Mouse (Mus musculus) Muller cell, postnatal 12 days (primary cell): ENCODE results near the gene Slco3a1.

Experiments used
- DNase-seq: peaks from one replicate; pipeline ENCODE4 v3.0.0-alpha.2; 2015; ENCODE audit errors: inconsistent ontology term

The Slco3a1 gene

GRCm38 (mm10) chr7:74487727-74488126 is 66.9 kb downstream of the Slco3a1 start:
- DNase-seq: no peak

- no peak for DNase-seq
These were observed 68.5 kb downstream of the Slco3a1 start for GRCm38 (mm10) chr7:74486083-74486482.

DNA sequence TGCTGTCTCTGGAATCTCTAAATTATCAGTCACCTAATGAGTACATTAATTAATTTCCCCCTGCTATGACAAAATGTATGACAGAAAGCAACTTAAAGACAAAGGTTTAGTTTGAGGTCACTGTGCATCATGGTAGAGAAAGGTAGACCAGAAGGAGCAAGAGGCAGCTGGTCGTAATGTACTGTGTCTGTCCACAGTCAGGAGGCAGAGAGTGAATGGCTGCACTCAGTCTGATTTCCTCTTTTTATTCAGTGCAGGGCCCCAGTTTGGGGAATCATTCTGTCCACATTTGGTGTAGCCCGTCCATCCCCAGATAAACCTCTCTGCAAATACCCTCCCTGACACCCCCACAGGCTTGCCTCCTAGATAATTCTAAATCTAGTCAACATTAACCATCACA is 68.9 kb downstream of the Slco3a1 start:
- DNase-seq: no peak

DNA sequence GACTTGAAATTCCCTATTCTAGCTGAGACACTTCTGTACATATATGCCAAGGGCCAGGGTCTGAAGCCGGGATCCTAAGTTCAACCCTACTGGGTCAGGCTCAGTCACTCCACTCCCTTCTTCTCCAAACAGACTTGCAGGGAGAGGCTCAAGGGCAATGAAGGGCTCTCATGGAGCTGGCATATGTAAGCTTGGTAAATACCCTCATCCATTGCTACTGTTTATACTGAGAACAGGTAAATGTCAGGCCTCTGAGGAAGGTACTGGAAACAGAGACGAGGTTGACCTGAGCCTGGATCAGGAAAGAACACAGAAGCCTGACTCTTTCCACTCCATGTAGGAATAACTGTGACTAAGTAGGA is 70.6 kb downstream of the Slco3a1 start:
- no peak for DNase-seq

DNA sequence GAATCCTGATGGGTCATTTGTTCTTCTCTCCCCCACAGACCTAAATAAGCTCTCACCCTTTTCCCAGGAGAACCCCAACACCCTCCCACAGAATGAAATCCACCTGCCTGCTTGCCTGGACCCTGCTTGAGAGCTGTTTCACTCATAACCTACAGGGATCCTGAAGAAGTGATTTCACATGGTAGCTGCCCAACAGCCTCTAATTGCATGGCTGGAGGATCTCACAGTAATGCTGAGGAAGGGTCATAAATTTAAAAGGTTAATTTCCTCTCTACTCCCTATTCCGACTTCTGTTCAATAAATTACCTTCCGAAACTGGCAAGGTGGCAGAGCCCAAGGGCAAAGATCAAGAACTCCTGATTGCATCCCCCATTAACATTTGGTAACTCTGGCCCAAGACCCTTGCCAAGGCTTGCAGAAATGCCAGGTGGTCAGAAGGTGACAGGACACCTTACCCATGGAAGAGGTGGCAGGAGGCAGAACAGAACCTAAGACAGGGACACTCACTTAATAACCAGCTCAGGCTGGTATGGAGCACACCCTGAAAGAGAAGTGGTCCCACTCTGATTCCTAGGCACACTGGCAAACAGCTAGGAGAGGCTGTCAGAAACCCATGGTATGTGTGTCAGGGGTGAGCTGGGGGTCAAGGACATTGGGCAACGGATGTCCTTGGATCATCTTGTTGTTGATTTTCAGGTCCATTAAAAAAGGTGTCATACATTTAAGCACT is 71.1 kb downstream of the Slco3a1 start:
- no peak for DNase-seq

DNA sequence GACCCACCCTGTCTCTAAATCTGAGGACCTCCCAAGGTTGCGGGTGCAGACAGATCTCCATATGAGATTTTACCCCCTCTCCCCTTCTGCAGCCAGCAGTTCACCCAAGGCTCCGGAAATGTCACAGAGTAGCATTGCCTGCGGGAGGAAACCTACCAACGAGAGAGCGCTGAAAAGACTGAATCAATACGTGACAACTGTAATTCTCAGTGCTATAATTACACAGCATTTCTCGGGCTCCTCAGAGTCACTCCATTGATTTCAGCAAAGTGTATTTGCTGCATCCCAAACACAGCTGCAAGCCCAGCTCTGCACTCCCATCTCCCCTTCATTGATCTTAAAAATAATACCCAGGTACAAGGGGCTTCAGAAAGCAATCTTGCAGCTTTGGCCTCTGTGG is 82.8 kb downstream of the Slco3a1 start:
- DNase-seq: no peak

DNA sequence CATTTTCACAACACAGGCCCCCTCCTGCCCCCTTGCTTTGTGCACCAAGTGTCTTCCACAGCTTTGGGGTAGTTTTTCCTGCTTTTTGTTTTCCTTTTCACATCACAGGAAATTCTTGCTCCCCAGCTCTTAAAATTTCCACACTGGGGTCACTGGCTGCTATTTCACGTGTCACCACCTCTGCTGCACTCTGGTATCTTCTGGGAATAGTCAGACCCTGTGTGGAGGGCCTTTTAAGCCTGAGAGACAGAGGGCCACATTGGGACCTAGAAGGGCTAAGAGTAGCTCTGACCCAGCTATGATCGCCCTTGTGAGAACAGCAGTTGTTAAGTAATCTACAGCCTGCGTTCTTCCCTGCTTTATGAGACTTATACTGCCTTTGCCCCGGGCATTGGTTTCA is 87.7 kb downstream of the Slco3a1 start:
- no peak for DNase-seq

GRCm38 (mm10) chr7:74464638-74465037 is 89.9 kb downstream of the Slco3a1 start:
- peak; percentile 92 for DNase-seq

DNA sequence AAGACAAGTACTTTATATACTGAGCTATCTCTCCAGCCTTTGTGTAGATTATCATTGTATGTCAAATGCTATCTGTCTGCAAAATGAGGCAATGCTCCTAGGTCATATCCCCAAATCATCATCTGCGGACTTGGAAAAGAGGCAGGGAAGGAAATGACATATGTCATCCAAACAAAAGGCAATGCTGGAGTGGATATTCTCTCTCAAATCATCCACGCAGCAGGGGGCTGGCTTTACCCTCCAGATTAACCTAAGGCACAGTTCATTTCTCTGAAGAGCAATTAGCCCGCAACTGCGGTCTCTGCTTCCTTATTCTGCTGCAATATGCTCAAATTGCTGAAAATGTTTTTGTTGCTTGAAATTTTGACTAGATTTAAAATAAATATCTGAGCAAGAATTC is 92.1 kb downstream of the Slco3a1 start:
- no peak for DNase-seq

GRCm38 (mm10) chr7:74461736-74462135 is 92.8 kb downstream of the Slco3a1 start:
- DNase-seq: no peak

DNA sequence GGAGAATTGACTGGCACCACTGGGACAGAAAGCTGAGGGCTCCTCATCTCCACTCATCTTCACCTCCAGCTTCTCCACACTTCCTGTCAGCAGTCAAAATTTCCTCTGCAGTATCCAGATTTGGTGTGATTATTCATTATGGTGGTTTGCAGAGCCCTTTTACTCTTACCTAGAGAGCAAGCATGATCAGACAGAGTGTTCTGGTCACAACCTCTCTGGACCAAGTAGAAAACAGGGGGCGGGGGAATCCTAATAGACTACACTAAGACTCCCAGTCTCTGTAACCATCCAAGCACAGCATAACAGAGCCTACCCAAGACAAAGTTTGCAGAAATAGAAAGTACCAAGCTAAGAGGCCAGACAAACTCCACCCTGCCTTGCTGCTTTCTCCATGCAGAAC is 93.4 kb downstream of the Slco3a1 start:
- DNase-seq: no peak

DNA sequence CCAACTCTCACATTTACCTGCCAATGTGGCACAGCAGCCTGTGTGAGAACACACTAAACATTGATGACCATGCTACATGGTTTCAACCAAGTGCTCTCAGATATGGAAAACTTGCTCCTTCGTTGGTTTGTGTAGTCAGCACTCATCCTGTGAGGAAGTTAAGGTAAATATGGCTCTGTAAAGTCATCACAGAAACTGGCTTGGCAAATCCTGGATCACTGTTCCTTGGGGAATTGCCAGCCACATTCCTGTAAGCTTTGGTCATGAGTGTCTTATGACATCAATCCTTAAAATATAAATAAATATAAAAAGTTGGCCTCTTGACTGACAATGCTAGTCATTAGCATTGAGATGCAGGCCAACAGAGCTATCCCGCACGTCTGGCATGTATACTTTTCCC is 94.8 kb downstream of the Slco3a1 start:
- DNase-seq: peak; percentile 32

DNA sequence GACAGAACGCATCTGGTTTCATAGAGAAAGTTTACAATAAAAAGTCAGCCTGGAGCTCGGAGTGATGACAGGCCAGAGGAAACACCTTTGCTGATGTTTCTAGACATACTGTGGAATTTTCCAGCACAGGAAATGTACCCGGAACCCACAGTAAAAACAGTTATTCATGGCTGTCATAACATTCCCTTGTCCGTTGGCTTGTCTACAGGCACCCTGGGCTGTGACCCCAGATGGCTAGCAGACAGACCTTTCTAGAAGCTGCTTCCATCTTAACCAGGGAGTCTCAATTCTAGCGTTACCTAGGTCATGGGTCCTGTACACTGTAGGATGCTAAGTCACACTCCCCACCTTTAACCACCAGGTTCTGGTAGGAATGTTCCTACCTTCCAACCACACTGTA is 95.3 kb downstream of the Slco3a1 start:
- no peak for DNase-seq

- DNase-seq: peak; percentile 25
These were observed 95.9 kb downstream of the Slco3a1 start for GRCm38 (mm10) chr7:74458475-74459221.

GRCm38 (mm10) chr7:74457347-74457975 is 97.1 kb downstream of the Slco3a1 start:
- DNase-seq: peak; percentile 86

- no peak for DNase-seq
These were observed 97.8 kb downstream of the Slco3a1 start for GRCm38 (mm10) chr7:74456781-74457180.

DNA sequence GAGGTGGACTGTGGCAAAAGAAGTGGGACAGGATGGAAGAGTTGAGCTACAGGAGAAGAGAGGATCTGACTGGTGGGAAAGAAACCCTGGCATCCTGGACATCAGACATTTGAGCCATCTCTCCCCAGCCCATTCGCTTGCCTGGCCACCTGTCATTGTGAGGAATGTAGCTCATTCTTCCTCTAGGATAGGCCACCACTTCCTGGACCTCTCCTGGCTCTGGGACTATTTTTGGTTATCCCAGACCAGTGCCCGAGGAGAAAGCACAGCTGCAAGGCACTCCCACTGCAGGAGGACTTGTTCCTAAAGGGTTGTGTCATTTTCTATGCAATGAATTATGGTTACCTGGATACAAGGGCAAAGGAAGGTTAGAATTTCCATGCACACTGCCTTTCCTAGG is 103.5 kb downstream of the Slco3a1 start:
- DNase-seq: no peak

DNA sequence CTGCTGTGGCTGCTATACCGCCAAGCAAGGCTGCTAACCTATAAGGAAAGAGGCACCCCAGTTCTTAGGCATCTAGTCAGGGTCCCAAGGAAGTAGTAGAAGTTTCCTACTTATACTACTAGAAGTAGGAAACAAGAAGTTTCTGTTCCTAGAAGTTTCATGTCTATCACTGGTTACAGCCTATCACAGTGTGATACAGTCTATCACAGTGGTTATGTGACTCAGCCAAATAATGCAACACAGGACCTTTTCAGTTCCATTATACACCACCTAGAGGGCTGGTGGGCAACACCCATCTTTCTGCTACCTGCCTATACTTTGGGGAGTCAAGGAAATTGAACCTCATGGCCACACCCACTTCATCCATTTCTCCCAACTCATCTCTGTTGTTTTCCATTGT is 104.8 kb downstream of the Slco3a1 start:
- DNase-seq: no peak

DNA sequence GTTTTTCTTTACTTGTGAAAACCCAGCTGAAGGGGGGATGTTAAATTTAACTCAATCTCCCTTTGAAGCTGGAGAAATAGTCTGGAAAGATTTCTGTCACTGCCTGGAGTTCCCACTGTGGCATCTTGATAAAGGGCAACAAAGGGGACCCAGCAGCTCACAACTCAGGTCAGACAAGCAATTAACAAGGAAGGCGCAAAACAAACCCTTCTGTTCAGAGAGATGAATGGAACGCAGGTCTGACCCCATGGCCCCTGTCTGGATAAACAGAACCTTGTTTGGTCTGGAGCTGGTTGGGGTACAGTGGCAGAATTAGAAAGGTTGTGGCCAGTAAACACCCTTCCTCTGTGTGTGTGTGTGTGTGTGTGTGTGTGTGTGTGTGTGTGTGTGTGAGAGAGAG is 106.8 kb downstream of the Slco3a1 start:
- peak; percentile 43 for DNase-seq

- no peak for DNase-seq
These were observed 109.4 kb downstream of the Slco3a1 start for GRCm38 (mm10) chr7:74445148-74445547.

DNA sequence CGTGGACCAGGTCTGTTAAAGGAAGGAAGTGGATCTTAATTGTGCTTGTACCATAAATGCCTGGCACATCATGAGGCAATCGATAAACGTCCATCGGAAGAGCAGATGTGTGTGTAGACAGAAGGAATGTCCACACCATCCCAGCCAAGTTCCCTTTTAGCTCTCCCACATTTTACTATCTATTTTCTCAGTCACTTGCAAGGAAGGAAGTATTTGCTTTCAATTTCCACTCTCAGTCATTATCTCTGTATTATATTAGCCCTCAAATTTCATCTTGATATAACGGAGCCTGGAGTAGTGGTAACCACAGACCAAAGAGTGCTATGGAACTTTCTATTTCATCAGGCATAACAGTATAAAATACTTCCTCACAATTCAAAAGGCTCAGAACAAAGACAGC is 112.2 kb downstream of the Slco3a1 start:
- no peak for DNase-seq

DNA sequence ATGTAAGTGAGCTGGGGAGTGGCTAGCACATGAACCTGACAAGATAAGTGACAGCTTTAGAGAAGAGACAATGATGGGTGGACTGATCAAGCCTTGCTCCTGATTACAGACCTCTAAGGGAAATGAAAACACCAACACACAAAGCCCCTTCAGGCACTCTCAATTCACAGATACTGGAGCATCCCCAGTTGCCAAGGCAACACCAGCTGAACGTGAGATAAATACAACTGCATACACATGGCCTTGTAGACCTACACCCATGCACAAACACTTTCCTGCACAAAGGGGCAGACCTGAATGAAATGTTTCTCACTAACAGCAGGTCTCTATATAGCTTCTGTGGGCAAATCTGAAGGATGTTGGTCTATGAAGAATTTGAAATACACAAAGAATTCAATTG is 117.0 kb downstream of the Slco3a1 start:
- no peak for DNase-seq

DNA sequence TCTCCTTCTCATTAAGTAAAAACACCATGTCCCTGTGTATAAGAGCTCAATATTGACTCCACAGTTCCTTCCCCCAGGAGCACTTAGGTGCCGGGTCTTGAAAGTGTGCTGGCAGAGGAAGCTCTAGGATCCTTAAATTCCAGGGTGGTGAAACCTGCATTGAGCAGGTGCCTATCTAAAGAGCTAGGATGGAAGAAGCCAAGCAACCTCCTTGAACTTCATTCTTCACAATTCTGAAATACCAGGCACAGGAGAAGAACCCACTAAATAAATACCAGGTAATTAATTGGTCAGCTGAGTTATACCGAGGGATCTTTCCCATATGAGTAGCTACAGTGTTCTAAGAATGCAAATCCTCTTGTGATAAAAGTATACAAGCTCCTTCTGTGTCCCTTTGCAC is 117.9 kb downstream of the Slco3a1 start:
- no peak for DNase-seq
